Comparison of ENCODE assay signal across 8 mouse cellular contexts in genomic region chr7:116032596-116033307, GRCm38 (mm10). TPM values are rescaled to one million over a fixed set of nuclear protein-coding genes. Genes with fewer than 3 reads are reported as not detected.
A peak's percentile ranks its signal among the peaks of the same experiment; 100 is the strongest.
DNase-seq lines count a peak whose midpoint lies in the region; ATAC-seq and TF ChIP-seq lines count a peak whose summit lies in the region.

No protein-coding gene starts in this region.

- intact Hi-C loops in heart, postnatal 10 days (cut with DNase I): loop anchor here (2.0 to 10.0 kb wide), 7 partner anchors 210 to 1160 kb away; no protein-coding TSS in a partner anchor

- H3K4me2 ChIP-seq in lung, postnatal 0 days (replicated peaks; ENCODE audit: low read depth, low read length): peak overlapping the region; percentile 94

- peak; percentile 31 for TF ChIP-seq CTCF in ES-Bruce4 (IDR thresholded peaks at IDR 0.05; ENCODE audit: low read depth, low read length)
- TF ChIP-seq CTCF in bone marrow macrophage, adult 2 months (IDR thresholded peaks at IDR 0.05; ENCODE audit: low read depth, low read length): 0 out of 2 replicates have a peak, but pooled peaks have one; percentile 11
- TF ChIP-seq CTCF in lung, postnatal 0 days (IDR thresholded peaks at IDR 0.05): peak; percentile 87

- TF ChIP-seq POLR2A in ES-Bruce4 (IDR thresholded peaks at IDR 0.05; ENCODE audit: insufficient read depth, low read length): no peak
- TF ChIP-seq POLR2A in bone marrow macrophage, adult 2 months (IDR thresholded peaks at IDR 0.05; ENCODE audit: borderline replicate concordance, low read depth, low read length): no peak

- H3K27me3 ChIP-seq in ES-Bruce4 (ENCODE audit: control insufficient read depth, insufficient read depth, low read length, poor library complexity, severe bottlenecking): peaks cover 43% of the 10 kb centered on the region
- peaks cover 37% of the 10 kb centered on the region for H3K27me3 ChIP-seq in forebrain, embryonic 10.5 days (ENCODE audit: poor library complexity, severe bottlenecking)
- H3K27me3 ChIP-seq in lung, postnatal 0 days (replicated peaks; ENCODE audit: insufficient read depth, low read length): peaks cover 18% of the 10 kb centered on the region

- peak overlapping the region; percentile 43 for H3K4me3 ChIP-seq in ES-Bruce4 (ENCODE audit: low read depth, low read length)
- H3K4me3 ChIP-seq in bone marrow macrophage, adult 2 months (ENCODE audit: insufficient read depth, low read length): peak overlapping the region; percentile 29
- H3K4me3 ChIP-seq in forebrain, embryonic 10.5 days: peak overlapping the region; percentile 72
- H3K4me3 ChIP-seq in lung, postnatal 0 days (ENCODE audit: low read depth, low read length): peak overlapping the region; percentile 52

- WGBS in forebrain, embryonic 10.5 days: under 1% methylated on average over 11 of the region's 11 CpGs
- WGBS in lung, postnatal 0 days: 0% methylated on average over 11 of the region's 11 CpGs

- no peak for TF ChIP-seq EP300 in ES-Bruce4 (IDR thresholded peaks at IDR 0.05; ENCODE audit: insufficient read depth, low read depth, low read length)
- TF ChIP-seq EP300 in lung, postnatal 0 days (IDR thresholded peaks at IDR 0.05): no peak

- 0 out of 2 replicates have a peak overlapping the region, but pooled peaks have one; percentile 33 for H3K9ac ChIP-seq in ES-Bruce4 (ENCODE audit: low read depth, poor library complexity, severe bottlenecking)
- peak overlapping the region; percentile 42 for H3K9ac ChIP-seq in lung, postnatal 0 days (replicated peaks; ENCODE audit: low read depth)

- no peak overlapping the region for H3K27ac ChIP-seq in ES-Bruce4 (ENCODE audit: insufficient read depth, low read length)
- no peak overlapping the region for H3K27ac ChIP-seq in bone marrow macrophage, adult 2 months (ENCODE audit: insufficient read depth, low read depth, low read length)
- H3K27ac ChIP-seq in forebrain, embryonic 10.5 days: peak overlapping the region; percentile 100
- peak overlapping the region; percentile 60; the same call in 1 of the 2 replicates for H3K27ac ChIP-seq in lung, postnatal 0 days (ENCODE audit: low read length)

- H3K9me3 ChIP-seq in ES-Bruce4 (replicated peaks; ENCODE audit: control insufficient read depth, insufficient read depth, low read length, poor library complexity, severe bottlenecking): no peaks in the 10 kb centered on the region
- H3K9me3 ChIP-seq in forebrain, embryonic 10.5 days: no peaks in the 10 kb centered on the region
- no peaks in the 10 kb centered on the region for H3K9me3 ChIP-seq in lung, postnatal 0 days (ENCODE audit: low read length)

- H3K4me1 ChIP-seq in ES-Bruce4 (ENCODE audit: control insufficient read depth, insufficient read depth, low read length): no peaks in the 10 kb centered on the region
- no peaks in the 10 kb centered on the region for H3K4me1 ChIP-seq in bone marrow macrophage, adult 2 months (ENCODE audit: control insufficient read depth, insufficient read depth, low read length)
- peaks cover 76% of the 10 kb centered on the region for H3K4me1 ChIP-seq in forebrain, embryonic 10.5 days
- peaks cover 11% of the 10 kb centered on the region; the same call in 1 of the 2 replicates for H3K4me1 ChIP-seq in lung, postnatal 0 days (ENCODE audit: insufficient read depth, low read depth, low read length)

- H3K36me3 ChIP-seq in ES-Bruce4 (ENCODE audit: control insufficient read depth, insufficient read depth, low read length, poor library complexity, severe bottlenecking): no peaks in the 10 kb centered on the region
- no peaks in the 10 kb centered on the region for H3K36me3 ChIP-seq in forebrain, embryonic 10.5 days (replicated peaks)
- H3K36me3 ChIP-seq in lung, postnatal 0 days (ENCODE audit: insufficient read depth, low read length): no peaks in the 10 kb centered on the region

- no peak for ATAC-seq in lung, postnatal 0 days

- DNase-seq in forebrain, embryonic 10.5 days (ENCODE audit: extremely low spot score, low spot score): peak; percentile 84
- DNase-seq in heart, postnatal 10 days: peak; percentile 87 to 89
- DNase-seq in kidney, postnatal 4 days: peak; percentile 81 to 86
- peak; percentile 91 for DNase-seq in lung, postnatal 0 days (ENCODE audit: low spot score)
- DNase-seq in retina, postnatal 7 days (ENCODE audit: low read depth, low spot score): peak; percentile 68
- peak; percentile 68 to 76 for DNase-seq in urinary bladder, postnatal 36 days (ENCODE audit: low spot score in 2 of 2)

RNA-seq across cellular contexts. Expression of gene Sox6, which starts 5.8 kb away (rescaled TPM):
- 0.88 and 1.4 TPM in 2 replicates for polyA plus RNA-seq in ES-Bruce4 (2011; ENCODE audit: insufficient read depth, insufficient read length, low read depth, missing spikeins)
- not detected in 2 replicates for polyA plus RNA-seq in bone marrow macrophage, adult 2 months (2012; ENCODE audit: insufficient read depth, insufficient read length, missing spikeins)
- polyA plus RNA-seq in forebrain, embryonic 10.5 days (2016; fragmentation: Nextera tagmentation; extraction: Ambion mirVana): 71.1 and 77.3 TPM in 2 replicates
- total RNA-seq in heart, postnatal 10 days (2021): 10 to 100 TPM; 22.9 to 30.3 TPM
- 6.8 and 9.4 TPM in 2 replicates for polyA plus RNA-seq in lung, postnatal 0 days (2015; fragmentation: Nextera tagmentation; extraction: Ambion mirVana)

RNA-seq across cellular contexts. Expression of gene 1110004F10Rik, which starts 6.4 kb away (rescaled TPM):
- 119 and 144 TPM in 2 replicates for polyA plus RNA-seq in ES-Bruce4 (2011; ENCODE audit: insufficient read depth, insufficient read length, low read depth, missing spikeins)
- polyA plus RNA-seq in bone marrow macrophage, adult 2 months (2012; ENCODE audit: insufficient read depth, insufficient read length, missing spikeins): 94.7 and 122 TPM in 2 replicates
- polyA plus RNA-seq in forebrain, embryonic 10.5 days (2016; fragmentation: Nextera tagmentation; extraction: Ambion mirVana): 360 and 361 TPM in 2 replicates
- total RNA-seq in heart, postnatal 10 days (2021): 10 to 100 TPM; 65.9 to 73.8 TPM
- polyA plus RNA-seq in lung, postnatal 0 days (2015; fragmentation: Nextera tagmentation; extraction: Ambion mirVana): 149 and 158 TPM in 2 replicates

RNA-seq across cellular contexts. Expression of gene Gm4353, which starts 51.7 kb away (rescaled TPM):
- polyA plus RNA-seq in ES-Bruce4 (2011; ENCODE audit: insufficient read depth, insufficient read length, low read depth, missing spikeins): 2.1 TPM in 1 of 2 replicates, not detected in the other
- polyA plus RNA-seq in bone marrow macrophage, adult 2 months (2012; ENCODE audit: insufficient read depth, insufficient read length, missing spikeins): not detected in 2 replicates
- 1.0 TPM in 2 replicates for polyA plus RNA-seq in forebrain, embryonic 10.5 days (2016; fragmentation: Nextera tagmentation; extraction: Ambion mirVana)
- 1 to 10 TPM in 1 of 2 experiments, under 1 TPM in 1; 0.74 to 2.1 TPM for total RNA-seq in heart, postnatal 10 days (2021)
- 0.10 and 0.85 TPM in 2 replicates for polyA plus RNA-seq in lung, postnatal 0 days (2015; fragmentation: Nextera tagmentation; extraction: Ambion mirVana)

Comparison
In these comparisons a context has a peak if more than half of its experiments do, and no peak if none do; other contexts are left out.
1. H3K27ac ChIP-seq: peak in forebrain, embryonic 10.5 days (single experiment) and lung, postnatal 0 days (single experiment); none in ES-Bruce4 (single experiment) and bone marrow macrophage, adult 2 months (single experiment).
2. CTCF ChIP-seq: peak in every context shown above with its lines; median percentile 87 in lung, postnatal 0 days; 31 in ES-Bruce4; 11 in bone marrow macrophage, adult 2 months.
3. Peak in every context shown above with its lines, with median percentiles within 50 percentile points of each other: H3K4me3 ChIP-seq and DNase-seq.